Mouse (Mus musculus) urinary bladder, adult 2 months (tissue): ENCODE measurements at regions not wholly inside any gene's neighbourhood (a gene's known extent, or its start where the extent isn't known, plus 50 kb on each side); places are given as distances from the start of the nearest gene placed in this dataset.
"Not testable (repeated sequence)": the region's sequence is repeated elsewhere in the genome, so short reads cannot be mapped to it uniquely, and the experiment has no call there.

ENCODE experiments used
- DNase-seq: peaks from one replicate; pipeline ENCODE4 v3.0.0; 2022; ENCODE audit warnings: low spot score

- no peak for DNase-seq
These were observed 314.5 kb downstream of the Tlr4 start for GRCm38 (mm10) chr4:67141896-67142295.

GRCm38 (mm10) chr4:67148521-67148920 is 321.1 kb downstream of the Tlr4 start:
- no peak for DNase-seq

GRCm38 (mm10) chr4:67162673-67163072 is 335.3 kb downstream of the Tlr4 start:
- no peak for DNase-seq

GRCm38 (mm10) chr4:67167720-67168119 is 340.3 kb downstream of the Tlr4 start:
- DNase-seq = no peak

- DNase-seq = no peak
These were observed 360.5 kb downstream of the Tlr4 start for GRCm38 (mm10) chr4:67187725-67188510.

- DNase-seq = no peak
These were observed 363.2 kb downstream of the Tlr4 start for GRCm38 (mm10) chr4:67190536-67190935.

GRCm38 (mm10) chr4:67194425-67194824 is 367.0 kb downstream of the Tlr4 start:
- DNase-seq = no peak

- DNase-seq = no peak
These were observed 369.5 kb downstream of the Tlr4 start for GRCm38 (mm10) chr4:67196907-67197306.

GRCm38 (mm10) chr4:67208406-67208805 is 381.0 kb downstream of the Tlr4 start:
- DNase-seq = peak; percentile 70

GRCm38 (mm10) chr4:67213363-67213762 is 386.0 kb downstream of the Tlr4 start:
- DNase-seq = no peak

GRCm38 (mm10) chr4:67224533-67224932 is 397.1 kb downstream of the Tlr4 start:
- no peak for DNase-seq

GRCm38 (mm10) chr4:67229214-67229613 is 401.8 kb downstream of the Tlr4 start:
- DNase-seq = no peak

- DNase-seq = no peak
These were observed 446.2 kb downstream of the Tlr4 start for GRCm38 (mm10) chr4:67273553-67273952.

- DNase-seq = no peak
These were observed 473.6 kb downstream of the Tlr4 start for GRCm38 (mm10) chr4:67301020-67301419.

- DNase-seq = no peak
These were observed 474.4 kb downstream of the Tlr4 start for GRCm38 (mm10) chr4:67301740-67302139.

- DNase-seq = not testable (repeated sequence)
These were observed 492.7 kb downstream of the Tlr4 start for GRCm38 (mm10) chr4:67320098-67320497.
